Mouse (Mus musculus) adrenal gland, adult 10 weeks (tissue): ENCODE measurements around the gene Dcdc2b. TPM values are rescaled to one million over a fixed set of nuclear protein-coding genes. Genes with fewer than 3 reads are reported as not detected.

Experiments
- polyA plus RNA-seq: library from polyadenylated mRNA; stranded (reverse); fragments of 350-450 nt; fragmentation: Illumina TruSeq; extraction: RNeasy Lipid Tissue Mini Kit (QIAGEN cat#74804); gene quantifications from one replicate; pipeline ENCODE4 v1.2.3, GENCODE M21; 2014; ENCODE audit warnings: low read depth, low replicate concordance

Dcdc2b gene
- not detected for polyA plus RNA-seq

DNA sequence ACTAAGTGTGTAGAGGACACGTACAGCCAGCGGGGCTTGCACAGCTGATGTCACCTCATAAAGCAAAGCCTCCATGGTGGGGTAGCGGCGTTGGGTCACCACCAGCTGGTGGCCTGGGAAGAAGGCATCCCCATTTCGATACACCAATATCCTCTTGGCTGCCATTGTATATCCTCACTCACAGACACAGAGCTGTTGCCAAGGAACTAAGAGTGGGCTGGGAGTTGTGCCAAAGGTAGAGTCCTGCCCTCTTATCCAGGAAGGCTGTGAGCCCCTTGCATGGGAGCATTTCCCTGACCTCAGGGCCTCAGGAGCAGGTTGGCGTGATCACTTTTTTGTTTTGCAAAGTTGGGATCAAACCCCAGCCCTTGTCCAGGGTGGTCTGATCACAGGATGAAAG lies at the start of gene Dcdc2b:
Gene Dcdc2b (minus strand): TSS at position 165 of the 400 bp plus-strand sequence.

GRCm38 (mm10) chr4:129640638-129641467 lies 26.8 kb upstream of the Dcdc2b start, which contains the start of gene Txlna:
Gene Txlna (minus strand): TSS chr4:129641065.

DNA sequence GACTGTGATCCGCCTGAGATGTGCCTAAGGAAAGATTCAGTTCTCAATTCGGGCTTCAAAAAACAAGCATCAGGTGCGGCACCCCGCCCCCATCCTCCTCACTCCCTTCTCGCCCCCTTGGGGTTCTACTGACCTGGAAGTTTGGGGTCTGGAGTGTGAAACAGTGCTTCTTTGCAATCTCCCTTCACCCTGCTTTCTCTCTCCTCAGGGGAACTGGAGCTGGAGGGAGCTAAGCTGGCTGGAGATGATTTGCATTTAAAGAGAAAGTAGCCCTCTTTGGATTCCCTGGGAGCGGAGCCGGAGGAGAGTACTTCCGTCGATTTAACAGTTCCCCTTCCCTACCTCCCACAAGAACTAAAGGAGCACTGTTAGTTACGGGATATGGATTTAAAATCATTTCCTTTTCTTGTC lies 9.6 kb upstream of the Dcdc2b start, which contains the start of gene Ccdc28b:
Gene Ccdc28b (minus strand): TSS at position 267 of the 411 bp plus-strand sequence.

GRCm38 (mm10) chr4:129618786-129619691 lies 5.0 kb upstream of the Dcdc2b start, which contains the start of gene Iqcc:
Gene Iqcc (minus strand): TSS chr4:129619099.

DNA sequence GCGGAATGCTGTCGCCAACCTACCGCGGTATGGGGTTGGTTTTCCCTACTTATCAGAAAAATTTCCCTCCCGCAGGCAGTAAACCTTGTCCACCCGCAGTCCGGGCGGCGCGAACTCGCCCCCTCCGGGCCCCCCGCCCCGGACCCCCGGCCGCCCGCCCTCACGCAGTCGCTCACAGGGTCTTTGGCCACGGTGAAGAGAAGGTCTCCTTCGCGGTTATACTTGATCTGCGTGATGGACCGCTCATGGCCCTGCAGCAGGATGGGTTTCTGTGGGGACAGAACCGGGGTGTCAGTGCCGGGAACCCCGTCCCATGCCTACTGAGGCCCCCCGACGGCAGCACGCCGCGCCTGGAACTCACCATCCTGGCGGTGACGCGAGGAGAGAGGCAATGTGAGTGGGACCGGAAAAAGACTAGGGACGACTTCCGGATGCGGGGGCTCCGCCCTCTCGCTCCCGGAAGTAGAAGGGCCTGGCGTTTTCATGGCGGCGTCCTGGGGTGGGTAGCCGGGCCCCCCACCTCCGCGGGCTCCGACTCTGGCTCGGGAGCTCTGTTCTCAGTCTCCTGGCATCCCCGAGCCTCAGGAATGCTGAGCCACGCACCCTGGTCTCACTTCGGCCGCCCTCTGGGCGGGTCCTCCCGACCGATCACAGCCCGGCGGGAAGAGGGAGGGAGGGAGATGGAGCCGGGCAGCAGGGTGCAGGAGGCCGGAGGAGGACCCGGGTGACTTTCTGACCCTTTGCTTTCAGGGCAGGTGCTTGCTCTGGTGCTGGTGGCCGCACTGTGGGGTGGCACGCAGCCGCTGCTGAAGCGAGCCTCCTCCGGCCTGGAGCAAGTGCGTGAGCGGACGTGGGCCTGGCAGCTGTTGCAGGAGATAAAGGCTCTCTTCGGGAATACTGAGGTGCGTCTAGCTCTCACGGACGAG lies 13.6 kb downstream of the Dcdc2b start, which contains the start of the genes Eif3i and Tmem234:
Gene Eif3i (minus strand): TSS at position 416 of the 926 bp plus-strand sequence.
Gene Tmem234 (plus strand): TSS at position 436 of the 926 bp plus-strand sequence.

DNA sequence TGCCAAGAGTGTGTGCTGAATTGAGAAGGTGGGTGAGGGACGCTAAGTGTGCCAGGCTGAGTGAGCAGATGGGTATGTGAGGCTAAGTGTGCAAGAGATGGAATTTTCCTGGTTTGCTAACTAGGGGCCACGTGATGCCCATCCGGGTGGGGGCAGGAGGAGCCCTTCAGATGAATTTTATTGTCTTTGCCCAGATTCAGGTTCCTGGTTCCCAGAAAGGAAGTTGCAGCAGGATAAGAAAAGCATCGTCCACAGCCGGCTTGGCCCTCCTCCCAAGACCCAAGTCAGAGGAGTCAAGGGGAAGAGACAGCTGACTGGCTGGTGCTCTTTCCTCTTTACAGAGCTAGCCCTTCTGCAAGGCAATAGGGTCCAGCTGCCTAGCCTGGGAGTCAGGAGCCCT lies 35.6 kb downstream of the Dcdc2b start, which contains the start of gene Fam167b:
Gene Fam167b (minus strand): TSS at position 84 of the 400 bp plus-strand sequence.

GRCm38 (mm10) chr4:129573430-129573829 lies 40.6 kb downstream of the Dcdc2b start, which contains the start of gene Lck:
Gene Lck (minus strand): TSS chr4:129573641.

Other genes with a start within 250 kb of the Dcdc2b start
- 0.99 TPM for gene Zbtb8a, start 236.1 kb downstream of the Dcdc2b start, polyA plus RNA-seq
- gene Zbtb8b, start 173.4 kb downstream of the Dcdc2b start, polyA plus RNA-seq, result not detected
- gene Bsdc1, start 152.7 kb downstream of the Dcdc2b start, polyA plus RNA-seq, result 20.8 TPM
- not detected for gene Tssk3, start 123.2 kb downstream of the Dcdc2b start, polyA plus RNA-seq
- gene Fam229a, start 123.1 kb downstream of the Dcdc2b start, polyA plus RNA-seq, result not detected
- gene Marcksl1, start 100.7 kb downstream of the Dcdc2b start, polyA plus RNA-seq, result 47.1 TPM
- 44.3 TPM for gene Hdac1, start 71.5 kb downstream of the Dcdc2b start, polyA plus RNA-seq
- gene Lck, start 40.6 kb downstream of the Dcdc2b start, polyA plus RNA-seq, result 0.41 TPM
- gene Fam167b, start 35.7 kb downstream of the Dcdc2b start, polyA plus RNA-seq, result 3.1 TPM
- gene Eif3i, start 13.6 kb downstream of the Dcdc2b start, polyA plus RNA-seq, result 20.2 TPM
- gene Tmem234, start 13.6 kb downstream of the Dcdc2b start, polyA plus RNA-seq, result 36.2 TPM
- 11.4 TPM for gene Iqcc, start 4.8 kb upstream of the Dcdc2b start, polyA plus RNA-seq
- 2.7 TPM for gene Ccdc28b, start 9.7 kb upstream of the Dcdc2b start, polyA plus RNA-seq
- gene Txlna, start 26.8 kb upstream of the Dcdc2b start, polyA plus RNA-seq, result 16.9 TPM
- 61.8 TPM for gene Kpna6, start 58.5 kb upstream of the Dcdc2b start, polyA plus RNA-seq
- 0.52 TPM for gene Tmem39b, start 82.6 kb upstream of the Dcdc2b start, polyA plus RNA-seq
- 186 TPM for gene Khdrbs1, start 128.0 kb upstream of the Dcdc2b start, polyA plus RNA-seq
- 2,725 TPM for gene Ptp4a2, start 197.0 kb upstream of the Dcdc2b start, polyA plus RNA-seq